Mouse (Mus musculus): ENCODE measurements at regions not wholly inside any gene's neighbourhood (a gene's known extent, or its start where the extent isn't known, plus 50 kb on each side); places are given as distances from the start of the nearest gene placed in this dataset.

DNA sequence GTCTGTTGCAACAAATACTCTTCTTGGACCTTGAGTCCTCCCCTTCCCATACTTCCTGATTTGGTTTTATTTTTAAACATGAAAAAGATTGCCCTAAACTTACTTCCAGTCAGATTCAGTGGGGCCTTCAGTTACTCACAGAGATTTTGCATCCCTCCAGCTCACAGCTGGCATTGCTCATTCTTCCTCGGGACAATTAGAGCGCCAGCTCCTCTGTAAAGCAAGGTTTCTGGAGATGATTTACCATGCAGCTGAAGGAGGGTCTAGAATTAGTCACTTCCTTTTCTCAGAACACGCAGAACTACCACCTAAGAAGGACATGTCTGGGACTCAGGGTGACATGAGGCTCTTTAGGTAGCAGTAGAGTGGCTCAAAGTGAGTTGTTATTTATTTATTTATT is 79.4 kb upstream of the Npy start:
- TF ChIP-seq CTCF (IDR thresholded peaks at IDR 0.05; ENCODE audit: borderline replicate concordance, insufficient read depth, low read length) (no peak), POLR2A (IDR thresholded peaks at IDR 0.05; ENCODE audit: low read depth, low read length) (no peak)
- Histone ChIP-seq H3K4me3 (ENCODE audit: insufficient read depth, low read length) (no peak overlapping the region), H3K27ac (ENCODE audit: insufficient read depth, low read length) (no peak overlapping the region), H3K4me1 (ENCODE audit: control insufficient read depth, insufficient read depth, low read length) (no peaks in the 10 kb centered on the region)

DNA sequence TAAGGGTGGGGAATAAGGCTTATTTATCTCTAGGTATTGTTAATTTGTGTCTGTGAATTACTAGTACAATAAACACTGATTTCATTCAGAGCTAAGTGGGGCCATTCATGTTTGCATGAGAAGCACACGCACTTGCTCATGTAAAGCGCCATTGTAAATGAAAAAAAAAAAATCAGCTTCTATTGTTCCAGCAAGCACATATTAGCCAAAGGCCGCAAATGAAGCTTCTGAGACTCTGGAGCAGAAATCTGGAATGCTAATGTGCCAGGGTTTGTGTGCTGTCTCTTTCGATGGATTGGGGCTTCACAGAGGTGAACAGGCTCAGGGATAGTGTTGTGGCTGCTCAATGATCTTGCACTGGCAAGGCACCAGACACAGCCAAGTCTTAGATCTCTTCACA is 77.2 kb upstream of the Npy start:
- H3K27ac ChIP-seq (ENCODE audit: insufficient read depth, low read length): no peak overlapping the region
- no peak for TF ChIP-seq CTCF (IDR thresholded peaks at IDR 0.05; ENCODE audit: borderline replicate concordance, insufficient read depth, low read length)
- TF ChIP-seq POLR2A (IDR thresholded peaks at IDR 0.05; ENCODE audit: low read depth, low read length): no peak
- H3K4me1 ChIP-seq (ENCODE audit: control insufficient read depth, insufficient read depth, low read length): no peaks in the 10 kb centered on the region
- H3K4me3 ChIP-seq (ENCODE audit: insufficient read depth, low read length): no peak overlapping the region

DNA sequence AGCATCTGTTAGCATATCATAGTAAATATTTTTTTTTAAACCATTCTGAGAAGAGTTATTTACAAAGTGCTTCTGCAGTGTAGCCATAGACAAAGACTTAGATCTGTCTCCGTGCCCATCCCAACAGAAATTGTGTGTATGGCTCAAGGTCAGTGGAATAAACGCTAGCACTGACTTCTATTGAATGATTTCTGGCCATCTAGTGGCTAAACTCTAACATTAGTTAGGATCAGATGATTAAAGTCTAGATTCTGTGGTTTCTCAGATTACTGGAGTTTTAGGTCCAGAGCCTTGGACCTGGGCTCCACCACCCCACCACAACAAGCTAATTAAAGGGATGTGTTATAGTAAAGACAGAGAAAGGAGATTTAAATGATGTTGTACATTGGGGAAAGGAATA is 72.0 kb upstream of the Npy start:
- H3K27ac ChIP-seq (ENCODE audit: insufficient read depth, low read length): no peak overlapping the region
- H3K4me1 ChIP-seq (ENCODE audit: control insufficient read depth, insufficient read depth, low read length): no peaks in the 10 kb centered on the region
- no peak overlapping the region for H3K4me3 ChIP-seq (ENCODE audit: insufficient read depth, low read length)
- TF ChIP-seq CTCF (IDR thresholded peaks at IDR 0.05; ENCODE audit: borderline replicate concordance, insufficient read depth, low read length) (no peak), POLR2A (IDR thresholded peaks at IDR 0.05; ENCODE audit: low read depth, low read length) (no peak)

DNA sequence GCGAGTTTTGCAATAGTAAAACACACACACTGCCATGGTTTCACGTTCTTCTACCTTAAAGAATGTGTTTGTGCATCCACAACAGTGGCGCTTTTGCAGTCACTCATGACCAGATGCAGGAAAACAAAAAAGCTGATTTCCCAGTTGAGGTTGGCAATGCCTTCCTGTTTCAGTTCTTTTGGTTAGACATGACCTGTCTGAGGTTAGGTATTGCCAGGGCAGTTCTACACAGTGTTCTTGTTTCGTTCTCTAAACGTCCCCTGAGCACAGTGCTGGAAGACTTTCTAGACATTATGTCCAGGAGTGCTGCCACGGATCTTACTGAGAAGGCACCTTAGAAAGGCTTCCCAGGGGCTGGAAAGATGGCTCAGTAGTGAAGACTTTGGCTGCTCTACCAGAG is 62.9 kb upstream of the Npy start:
- Histone ChIP-seq H3K4me1 (ENCODE audit: control insufficient read depth, insufficient read depth, low read length) (0 out of 2 replicates have a peak, but pooled peaks cover 1% of the 10 kb centered on the region), H3K4me3 (ENCODE audit: insufficient read depth, low read length) (no peak overlapping the region), H3K27ac (ENCODE audit: insufficient read depth, low read length) (no peak overlapping the region)
- TF ChIP-seq CTCF (IDR thresholded peaks at IDR 0.05; ENCODE audit: borderline replicate concordance, insufficient read depth, low read length): no peak
- no peak for TF ChIP-seq POLR2A (IDR thresholded peaks at IDR 0.05; ENCODE audit: low read depth, low read length)

DNA sequence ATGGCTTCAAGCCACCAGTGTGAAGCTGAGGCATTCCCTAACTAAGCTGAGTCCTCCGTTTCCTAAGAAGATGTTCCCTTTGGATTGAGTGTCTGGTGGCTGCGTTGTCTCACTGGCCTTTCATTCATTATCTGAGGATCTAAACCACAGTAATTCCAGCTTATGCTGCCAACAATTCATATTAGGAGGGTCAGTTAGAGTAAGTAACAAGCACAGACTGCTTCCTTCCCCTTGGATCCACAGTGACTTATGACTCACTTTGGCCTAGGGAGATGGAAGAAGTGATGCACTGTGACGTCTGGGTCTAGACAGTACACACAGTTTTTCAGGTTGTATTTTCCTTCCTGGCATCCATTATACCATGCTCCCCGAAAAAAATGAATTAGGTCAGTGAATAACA is 57.8 kb upstream of the Npy start:
- no peak for TF ChIP-seq POLR2A (IDR thresholded peaks at IDR 0.05; ENCODE audit: low read depth, low read length)
- no peak for TF ChIP-seq CTCF (IDR thresholded peaks at IDR 0.05; ENCODE audit: borderline replicate concordance, insufficient read depth, low read length)
- Histone ChIP-seq H3K4me3 (ENCODE audit: insufficient read depth, low read length) (no peak overlapping the region), H3K27ac (ENCODE audit: insufficient read depth, low read length) (no peak overlapping the region), H3K4me1 (ENCODE audit: control insufficient read depth, insufficient read depth, low read length) (0 out of 2 replicates have a peak, but pooled peaks cover 3% of the 10 kb centered on the region)

DNA sequence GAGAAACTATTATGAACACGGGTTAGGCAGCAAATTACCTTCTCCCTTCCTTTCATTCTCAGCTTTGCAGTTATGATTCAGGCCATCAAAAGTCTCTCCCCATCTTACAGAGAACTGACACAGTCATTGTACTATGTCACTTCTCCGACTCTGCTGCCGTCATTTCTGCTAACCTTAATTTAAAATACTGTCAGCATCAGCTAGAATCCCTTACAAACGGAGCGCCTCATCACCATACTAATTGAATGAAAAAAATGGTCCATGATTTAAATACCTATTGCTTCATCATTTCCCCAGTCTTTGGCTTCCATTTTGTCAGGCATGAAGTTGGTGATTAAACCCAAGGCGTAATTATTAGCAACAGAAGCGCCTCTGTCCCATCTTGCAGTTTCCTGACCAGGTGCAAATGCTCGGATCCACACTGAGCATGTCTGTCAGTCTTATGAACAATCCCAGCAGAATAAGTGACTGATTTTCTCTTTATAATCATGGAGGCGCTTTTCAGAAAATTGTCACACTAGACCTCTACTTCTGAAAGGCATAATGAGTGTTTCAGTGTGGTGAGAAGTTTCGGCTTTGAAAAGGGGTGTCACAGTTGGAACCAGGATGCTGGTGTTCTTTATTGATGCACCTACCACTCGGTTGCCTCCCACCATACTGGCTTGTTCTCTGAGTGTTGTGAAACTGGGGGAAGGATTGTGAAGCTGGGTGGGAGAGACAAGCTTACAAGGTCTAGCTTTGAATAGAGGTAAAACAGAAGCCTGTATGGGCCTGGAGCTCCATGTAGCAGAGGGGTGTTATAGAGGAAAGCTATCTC is 52.4 kb upstream of the Npy start:
- TF ChIP-seq POLR2A (IDR thresholded peaks at IDR 0.05; ENCODE audit: low read depth, low read length): no peak
- no peak for TF ChIP-seq CTCF (IDR thresholded peaks at IDR 0.05; ENCODE audit: borderline replicate concordance, insufficient read depth, low read length)
- H3K4me3 ChIP-seq (ENCODE audit: insufficient read depth, low read length): no peak overlapping the region
- H3K4me1 ChIP-seq (ENCODE audit: control insufficient read depth, insufficient read depth, low read length): no peaks in the 10 kb centered on the region
- H3K27ac ChIP-seq (ENCODE audit: insufficient read depth, low read length): no peak overlapping the region
